Mouse (Mus musculus) kidney, embryonic 16.5 days (tissue): ENCODE measurements at regions not wholly inside any gene's neighbourhood (a gene's known extent, or its start where the extent isn't known, plus 50 kb on each side); places are given as distances from the start of the nearest gene placed in this dataset.

Source experiments
- ATAC-seq: fragments of 200-750 bp; cut with Nextera tagmentation; 2 replicates; pipeline ENCODE4 v1.8.0; 2017; ENCODE audit warnings: moderate TSS enrichment; ENCODE audit not compliant: low FRiP score, low TSS enrichment
- H3K27ac ChIP-seq: fragments of 300-500 bp; sonication (generic); 2 replicates; pipeline ENCODE4 v1.5.1; 2014; ENCODE audit warnings: low read length
- H3K27me3 ChIP-seq: fragments of 300-500 bp; sonication (generic); 2 replicates; pipeline ENCODE4 v1.6.1; 2014; ENCODE audit warnings: low read length, control low read depth, mixed read lengths; ENCODE audit not compliant: insufficient read depth
- H3K36me3 ChIP-seq: fragments of 300-500 bp; sonication (generic); 2 replicates; pipeline ENCODE4 v1.6.1; 2014; ENCODE audit warnings: low read length, control low read depth, mixed read lengths; ENCODE audit not compliant: insufficient read depth
- H3K4me1 ChIP-seq: fragments of 300-500 bp; sonication (generic); 2 replicates; pipeline ENCODE4 v1.6.1; 2014; ENCODE audit warnings: low read length, control low read depth, mixed read lengths; ENCODE audit not compliant: insufficient read depth
- H3K4me2 ChIP-seq: fragments of 300-500 bp; sonication (generic); replicated peaks from 2 replicates; pipeline ENCODE4 v1.6.1; 2014; ENCODE audit warnings: low read depth, low read length
- H3K4me3 ChIP-seq: fragments of 300-500 bp; sonication (generic); 2 replicates; pipeline ENCODE4 v1.5.1; 2014; ENCODE audit warnings: mild to moderate bottlenecking, low read length
- H3K9ac ChIP-seq: fragments of 300-500 bp; sonication (generic); replicated peaks from 2 replicates; pipeline ENCODE4 v1.6.1; 2014; ENCODE audit warnings: low read length
- H3K9me3 ChIP-seq: fragments of 300-500 bp; sonication (generic); 2 replicates; pipeline ENCODE4 v1.6.1; 2016; ENCODE audit warnings: low read length, control low read depth
- WGBS: fragments of 180-500 bp; shearing (Covaris S2); extraction: QIAGEN DNeasy Blood & Tissue Kit; methylation state at CpG from one replicate; pipeline ENCODE4 v1.1.7; 2014; 5-methylcytosine and 5-hydroxymethylcytosine counted together

DNA sequence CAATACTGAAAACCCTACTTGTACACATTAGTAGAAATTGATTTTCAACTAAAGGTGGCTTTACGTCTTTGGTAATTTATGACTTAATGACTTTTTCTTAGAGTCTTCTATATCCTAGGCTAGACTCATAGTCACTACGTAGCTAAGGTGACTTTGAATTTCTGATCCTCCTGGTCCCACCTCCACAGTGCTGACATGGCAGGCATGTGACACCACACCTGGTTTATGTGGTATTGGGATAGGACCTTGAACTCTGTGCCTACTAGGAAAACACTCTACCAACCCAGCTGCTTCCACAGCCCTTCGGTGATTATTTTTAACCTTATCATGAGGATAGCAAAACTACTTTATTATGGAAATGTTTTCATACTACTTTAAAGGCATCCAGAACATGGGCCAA, 51.5 kb upstream of the D7Ertd443e start:
- ATAC-seq = no peak
- H3K36me3 ChIP-seq = no peaks in the 10 kb centered on the region
- 94% methylated on average over 3 of the region's 3 CpGs for WGBS
- H3K9ac ChIP-seq = no peak overlapping the region
- no peak overlapping the region for H3K4me3 ChIP-seq
- H3K27ac ChIP-seq = no peak overlapping the region
- no peaks in the 10 kb centered on the region for H3K4me1 ChIP-seq
- no peaks in the 10 kb centered on the region; the same call in 1 of the 2 replicates for H3K9me3 ChIP-seq
- H3K4me2 ChIP-seq = no peak overlapping the region
- H3K27me3 ChIP-seq = no peaks in the 10 kb centered on the region

DNA sequence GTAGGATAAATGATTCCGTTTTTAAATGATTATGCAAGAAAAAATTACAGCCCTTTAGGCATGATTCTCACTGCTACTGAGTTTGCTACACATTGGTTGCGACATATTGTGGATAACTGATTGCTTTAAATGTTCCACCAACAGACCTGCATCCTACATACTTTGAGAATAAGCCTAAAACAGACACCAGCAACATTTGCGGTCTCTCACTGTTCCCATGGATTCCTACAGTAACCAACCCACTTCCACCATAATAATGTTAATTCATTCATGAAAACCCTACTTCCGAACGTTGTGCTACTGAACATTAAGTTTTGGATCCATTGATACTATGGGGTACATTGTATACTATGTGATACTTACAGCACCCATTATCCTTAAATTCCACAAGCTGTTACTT, 53.8 kb upstream of the D7Ertd443e start:
- H3K27me3 ChIP-seq = no peaks in the 10 kb centered on the region
- no peaks in the 10 kb centered on the region for H3K4me1 ChIP-seq
- no peak overlapping the region for H3K4me3 ChIP-seq
- WGBS = 90% methylated on average over 5 of the region's 5 CpGs
- no peaks in the 10 kb centered on the region for H3K36me3 ChIP-seq
- no peak overlapping the region for H3K27ac ChIP-seq
- ATAC-seq = no peak
- no peak overlapping the region for H3K4me2 ChIP-seq
- H3K9ac ChIP-seq = no peak overlapping the region
- H3K9me3 ChIP-seq = no peaks in the 10 kb centered on the region; the same call in 1 of the 2 replicates

DNA sequence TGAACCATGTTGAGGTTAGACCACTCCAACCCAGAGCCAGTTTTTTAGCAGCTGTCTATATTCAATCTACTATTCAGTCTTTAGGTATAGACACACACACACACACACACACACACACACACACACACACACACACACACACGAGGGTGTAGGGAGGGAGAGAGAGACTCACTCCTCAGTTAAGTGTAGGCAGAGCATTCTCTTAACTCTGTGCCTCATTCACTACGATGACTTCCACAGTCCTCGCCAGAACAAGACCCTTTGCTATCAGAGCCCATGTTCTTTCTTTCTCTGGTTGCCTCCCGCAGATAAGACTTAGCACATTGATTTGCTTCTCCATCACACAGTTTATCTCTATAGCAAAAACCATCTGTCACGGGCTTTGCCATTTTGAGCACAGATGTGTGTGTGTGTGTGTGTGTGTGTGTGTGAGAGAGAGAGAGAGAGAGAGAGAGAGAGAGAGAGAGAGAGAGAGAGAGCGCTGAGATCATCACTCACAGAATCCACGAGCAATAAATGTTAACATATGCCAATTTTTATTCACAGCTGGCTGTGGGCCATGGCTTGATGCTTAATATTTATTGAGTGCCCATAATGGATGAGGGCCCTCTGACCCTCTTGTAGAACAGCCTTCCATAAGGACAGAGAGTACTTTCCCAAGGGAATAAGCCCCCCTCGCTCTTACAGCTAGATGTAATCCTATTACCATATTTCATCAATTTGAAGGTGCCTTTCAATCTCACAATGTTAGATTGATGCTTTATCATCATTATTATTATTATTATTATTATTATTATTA, 59.7 kb upstream of the D7Ertd443e start:
- Histone ChIP-seq H3K9ac (no peak overlapping the region), H3K4me3 (no peak overlapping the region), H3K27me3 (no peaks in the 10 kb centered on the region), H3K27ac (no peak overlapping the region), H3K4me1 (no peaks in the 10 kb centered on the region), H3K36me3 (no peaks in the 10 kb centered on the region), H3K4me2 (no peak overlapping the region), H3K9me3 (no peaks in the 10 kb centered on the region)
- WGBS = 85% methylated on average over 7 of the region's 8 CpGs
- no peak for ATAC-seq

DNA sequence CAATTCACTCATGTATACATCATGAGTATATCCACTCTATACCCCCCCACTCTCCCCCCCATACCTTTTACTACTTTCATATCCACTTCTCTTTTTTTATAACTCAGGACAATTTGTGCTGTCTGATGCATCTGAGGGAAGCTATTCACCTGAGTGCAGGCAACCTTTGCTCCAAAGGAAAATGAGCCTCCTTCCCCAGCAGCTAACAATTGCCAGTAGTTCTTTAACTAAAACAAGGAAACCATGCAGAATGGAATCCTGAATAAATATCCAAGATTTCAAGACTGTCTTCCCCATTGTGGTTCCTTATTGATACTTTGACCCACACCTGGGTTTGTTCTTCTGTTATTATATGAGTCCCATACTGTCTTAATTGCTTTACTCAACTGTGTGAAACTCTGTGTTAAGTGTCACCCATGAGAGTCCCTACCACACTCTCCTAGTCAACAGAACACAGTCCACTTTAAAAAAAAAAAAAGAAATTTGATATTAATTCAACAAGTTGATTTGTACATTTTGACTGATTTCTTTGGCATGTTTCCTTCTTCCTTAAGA, 62.3 kb upstream of the D7Ertd443e start:
- H3K4me1 ChIP-seq = no peaks in the 10 kb centered on the region
- no peak for ATAC-seq

DNA sequence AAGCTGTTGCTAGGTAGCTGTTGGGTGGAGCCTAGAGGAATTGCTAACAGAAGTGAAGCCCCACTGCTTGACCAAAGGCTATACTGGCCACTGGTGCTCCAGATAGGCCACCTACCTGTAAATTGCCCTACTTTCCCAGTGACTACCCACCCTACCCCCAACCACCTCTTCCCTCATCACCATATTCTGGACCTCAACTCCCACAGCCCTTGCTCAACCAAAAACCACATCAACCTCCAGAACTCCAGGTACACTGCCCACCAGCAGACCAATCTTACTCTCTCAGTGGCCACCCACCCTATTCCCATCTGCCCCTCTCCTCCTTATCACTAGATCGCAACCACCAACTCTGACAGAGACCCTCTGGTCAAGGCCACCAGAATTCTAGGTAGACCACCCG, 63.4 kb upstream of the D7Ertd443e start:
- ATAC-seq = no peak
- H3K36me3 ChIP-seq = no peaks in the 10 kb centered on the region
- peaks cover 4% of the 10 kb centered on the region; the same call in 1 of the 2 replicates for H3K9me3 ChIP-seq
- WGBS = 82% methylated on average over 2 of the region's 2 CpGs
- H3K27me3 ChIP-seq = no peaks in the 10 kb centered on the region
- H3K4me1 ChIP-seq = no peaks in the 10 kb centered on the region
- no peak overlapping the region for H3K27ac ChIP-seq
- no peak overlapping the region for H3K9ac ChIP-seq
- H3K4me2 ChIP-seq = no peak overlapping the region
- H3K4me3 ChIP-seq = no peak overlapping the region

More for the DNA sequence above, 62.3 kb upstream of the D7Ertd443e start:
- Histone ChIP-seq H3K4me2 (no peak overlapping the region), H3K27ac (no peak overlapping the region), H3K9ac (no peak overlapping the region), H3K27me3 (no peaks in the 10 kb centered on the region), H3K4me3 (no peak overlapping the region), H3K9me3 (no peaks in the 10 kb centered on the region), H3K36me3 (no peaks in the 10 kb centered on the region)

DNA sequence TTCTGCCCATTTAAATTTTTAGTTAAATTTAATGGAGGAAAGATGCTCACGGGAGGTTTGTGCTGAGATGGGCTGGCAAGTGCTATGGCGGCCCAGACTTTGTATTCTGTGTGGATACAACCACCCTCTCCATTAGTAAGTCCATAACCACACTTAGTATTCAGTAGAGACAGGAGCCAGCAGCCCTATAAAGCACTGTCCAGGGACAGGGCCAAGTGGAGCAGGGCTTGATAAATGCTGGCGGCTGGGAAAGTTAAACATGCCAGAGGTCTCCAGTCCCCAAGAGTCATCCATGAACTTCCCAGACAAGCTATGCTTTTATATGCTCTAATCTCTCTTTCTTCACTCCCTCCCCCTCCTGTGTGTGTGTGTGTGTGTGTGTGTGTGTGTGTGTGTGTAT, 77.2 kb upstream of the D7Ertd443e start:
- Histone ChIP-seq H3K4me1 (no peaks in the 10 kb centered on the region), H3K27me3 (no peaks in the 10 kb centered on the region), H3K36me3 (no peaks in the 10 kb centered on the region), H3K9ac (no peak overlapping the region), H3K4me2 (no peak overlapping the region), H3K4me3 (no peak overlapping the region), H3K27ac (no peak overlapping the region), H3K9me3 (no peaks in the 10 kb centered on the region)
- 83% methylated on average over 3 of the region's 3 CpGs for WGBS
- no peak for ATAC-seq

DNA sequence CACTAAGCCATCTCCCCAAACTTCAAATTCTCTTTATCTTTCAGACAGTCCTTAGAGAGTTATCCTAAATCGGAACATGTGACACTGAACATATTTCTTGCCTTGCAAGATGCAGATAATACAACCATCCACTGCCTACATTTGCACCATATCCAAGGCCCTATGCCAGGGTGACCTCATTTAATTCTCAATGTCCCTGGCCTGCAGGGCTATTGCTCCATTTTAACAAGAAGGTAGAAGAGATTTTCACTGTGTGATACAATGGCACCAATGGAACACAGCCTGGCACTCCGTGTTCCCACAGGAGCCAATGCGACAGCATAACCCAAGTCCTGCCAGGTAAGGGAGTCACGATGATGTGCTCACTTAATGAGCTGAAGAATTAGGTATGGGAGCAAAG, 77.9 kb upstream of the D7Ertd443e start:
- WGBS = 94% methylated on average over 4 of the region's 4 CpGs
- no peaks in the 10 kb centered on the region for H3K9me3 ChIP-seq
- no peak for ATAC-seq
- no peak overlapping the region for H3K4me3 ChIP-seq
- no peak overlapping the region for H3K9ac ChIP-seq
- H3K4me1 ChIP-seq = no peaks in the 10 kb centered on the region
- no peaks in the 10 kb centered on the region for H3K36me3 ChIP-seq
- no peak overlapping the region for H3K27ac ChIP-seq
- H3K27me3 ChIP-seq = no peaks in the 10 kb centered on the region
- H3K4me2 ChIP-seq = no peak overlapping the region

DNA sequence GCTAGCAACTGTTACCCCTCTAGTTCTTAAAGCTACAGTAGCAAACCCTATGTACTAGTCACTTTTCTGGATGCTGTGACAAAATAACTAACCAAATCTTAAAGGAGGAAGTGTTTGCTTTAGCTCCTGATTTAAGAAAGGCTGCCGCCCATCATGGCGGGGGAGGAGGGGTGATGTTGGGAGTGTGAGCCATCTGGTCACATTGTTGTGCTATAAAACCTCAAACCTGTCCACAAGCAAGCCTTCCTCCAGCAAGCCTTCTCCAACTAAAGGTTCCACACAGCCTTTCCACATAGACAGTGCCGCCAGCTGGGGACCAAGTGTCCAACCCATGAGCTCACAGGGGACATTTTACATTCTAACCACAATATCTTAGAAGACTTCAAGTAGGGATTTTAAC, 81.8 kb upstream of the D7Ertd443e start:
- Histone ChIP-seq H3K9me3 (no peaks in the 10 kb centered on the region), H3K27ac (no peak overlapping the region), H3K4me1 (no peaks in the 10 kb centered on the region), H3K4me2 (no peak overlapping the region), H3K36me3 (no peaks in the 10 kb centered on the region), H3K4me3 (no peak overlapping the region), H3K27me3 (no peaks in the 10 kb centered on the region), H3K9ac (no peak overlapping the region)
- ATAC-seq = no peak
- WGBS = 46% methylated on average over 3 of the region's 3 CpGs

DNA sequence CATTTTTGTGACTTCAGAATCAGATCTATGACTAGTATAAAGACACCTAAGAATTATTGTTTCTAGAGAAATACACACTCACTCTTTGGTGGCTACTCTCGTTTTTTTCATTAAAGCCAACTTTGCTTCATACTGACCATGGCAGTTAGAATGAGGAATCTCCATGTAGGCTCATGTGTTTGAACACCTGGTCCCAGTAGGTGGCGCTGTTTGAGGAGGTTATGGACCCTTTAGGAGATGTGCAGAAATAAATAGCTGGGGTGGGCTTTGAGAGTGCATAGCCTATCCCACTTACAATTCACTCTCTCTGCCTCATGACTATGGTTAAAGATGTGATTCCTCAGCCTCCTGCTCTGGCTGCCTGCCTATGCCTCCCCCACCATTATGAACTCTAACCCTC, 85.8 kb upstream of the D7Ertd443e start:
- WGBS = 32% methylated on average over 2 of the region's 2 CpGs
- ATAC-seq = no peak
- H3K9me3 ChIP-seq = no peaks in the 10 kb centered on the region
- no peak overlapping the region for H3K4me2 ChIP-seq
- no peak overlapping the region for H3K27ac ChIP-seq
- no peak overlapping the region for H3K9ac ChIP-seq
- no peaks in the 10 kb centered on the region for H3K4me1 ChIP-seq
- no peaks in the 10 kb centered on the region for H3K27me3 ChIP-seq
- H3K4me3 ChIP-seq = no peak overlapping the region
- H3K36me3 ChIP-seq = no peaks in the 10 kb centered on the region

DNA sequence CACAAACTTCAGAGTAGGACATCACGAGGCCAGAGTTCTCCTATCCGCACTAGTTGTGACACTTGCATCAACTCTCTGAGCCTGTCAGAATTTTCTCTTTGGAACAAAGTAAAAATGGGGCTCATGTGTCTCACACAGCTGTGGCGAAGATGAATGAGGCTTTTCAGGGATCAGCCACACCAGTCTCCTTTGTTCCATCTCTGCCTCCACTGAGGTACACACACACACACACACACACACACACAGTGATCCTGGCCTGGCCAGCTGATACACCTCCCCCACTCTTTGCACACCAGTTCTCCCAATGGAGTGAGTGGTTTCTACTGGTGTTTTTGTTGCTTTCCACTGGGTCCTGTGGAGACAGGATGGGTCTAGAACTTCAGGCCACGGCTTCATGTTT, 105.9 kb upstream of the D7Ertd443e start:
- Histone ChIP-seq H3K4me3 (no peak overlapping the region), H3K9ac (no peak overlapping the region), H3K9me3 (no peaks in the 10 kb centered on the region), H3K27ac (no peak overlapping the region), H3K27me3 (no peaks in the 10 kb centered on the region), H3K36me3 (no peaks in the 10 kb centered on the region), H3K4me1 (no peaks in the 10 kb centered on the region), H3K4me2 (no peak overlapping the region)
- 71% methylated on average over 4 of the region's 4 CpGs for WGBS
- no peak for ATAC-seq
